Mouse (Mus musculus) cortical plate, adult 2 months (tissue): ENCODE data around the gene Chn1. TPM values are rescaled to one million over a fixed set of nuclear protein-coding genes. Genes with fewer than 3 reads are reported as not detected.

Experiments used
- H3K27ac ChIP-seq: fragments of 200-500 bp; 2 replicates; pipeline ENCODE4 v1.5.1; 2012; ENCODE audit warnings: low read length, control low read depth, inconsistent platforms; ENCODE audit not compliant: insufficient read depth
- H3K4me1 ChIP-seq: fragments of 200-500 bp; 2 replicates; pipeline ENCODE4 v1.6.1; 2011; ENCODE audit warnings: low read length; ENCODE audit not compliant: control insufficient read depth, insufficient read depth
- H3K4me3 ChIP-seq: fragments of 200-500 bp; 2 replicates; pipeline ENCODE4 v1.5.1; 2011; ENCODE audit warnings: mild to moderate bottlenecking, low read length, control low read depth; ENCODE audit not compliant: insufficient read depth
- CTCF ChIP-seq: fragments of 200-500 bp; IDR thresholded peaks from 2 replicates; pipeline ENCODE4 v1.5.1; 2011; ENCODE audit warnings: mild to moderate bottlenecking, control low read depth, low read length; ENCODE audit not compliant: insufficient read depth; ENCODE audit errors: extremely low read depth
- POLR2A ChIP-seq: fragments of 200-500 bp; IDR thresholded peaks from 2 replicates; pipeline ENCODE4 v1.6.1; 2011; ENCODE audit warnings: mild to moderate bottlenecking, low read length, control low read depth; ENCODE audit not compliant: insufficient read depth; ENCODE audit errors: extremely low read depth
- polyA plus RNA-seq: library from polyadenylated mRNA; depleted of rRNA; stranded (reverse); fragments of >200 nt; gene quantifications from 2 replicates; pipeline ENCODE4 v1.2.3, GENCODE M21; 2012

Gene Chn1
- polyA plus RNA-seq, 1 experiment, result 1,631 TPM

DNA sequence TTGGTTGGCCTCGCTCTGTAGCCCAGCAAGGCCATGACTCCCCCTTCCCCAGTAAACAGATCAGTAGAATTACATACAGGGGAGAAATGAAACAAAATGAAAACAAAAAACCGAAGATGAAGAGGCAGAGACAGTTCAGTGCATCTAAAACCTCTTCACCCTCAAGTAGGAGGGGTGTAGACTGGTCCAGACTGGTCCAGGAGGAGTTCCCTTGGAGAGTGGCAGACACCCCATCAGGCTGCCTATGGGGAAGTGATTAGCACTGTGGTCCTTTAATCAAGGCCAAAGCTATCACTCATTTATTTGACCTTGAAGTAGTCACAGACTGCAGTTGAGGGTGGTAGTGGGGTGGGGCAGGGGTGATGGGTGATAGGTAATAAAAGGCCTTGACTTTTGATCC is 170.6 kb downstream of the Chn1 start:
- TF ChIP-seq POLR2A (no peak), CTCF (no peak)
- no peak overlapping the region for H3K4me3 ChIP-seq
- peaks cover 12% of the 10 kb centered on the region for H3K4me1 ChIP-seq
- H3K27ac ChIP-seq, result peak overlapping the region; percentile 97

GRCm38 (mm10) chr2:73600650-73601049 is 174.5 kb downstream of the Chn1 start:
- TF ChIP-seq CTCF, result no peak
- no peak for TF ChIP-seq POLR2A
- Histone ChIP-seq H3K4me3 (no peak overlapping the region), H3K27ac (no peak overlapping the region), H3K4me1 (peaks cover 15% of the 10 kb centered on the region)

GRCm38 (mm10) chr2:73597772-73598171 is 177.4 kb downstream of the Chn1 start:
- H3K27ac ChIP-seq, result peak overlapping the region; percentile 89
- H3K4me3 ChIP-seq, result no peak overlapping the region
- peaks cover 14% of the 10 kb centered on the region for H3K4me1 ChIP-seq
- TF ChIP-seq CTCF (no peak), POLR2A (no peak)

DNA sequence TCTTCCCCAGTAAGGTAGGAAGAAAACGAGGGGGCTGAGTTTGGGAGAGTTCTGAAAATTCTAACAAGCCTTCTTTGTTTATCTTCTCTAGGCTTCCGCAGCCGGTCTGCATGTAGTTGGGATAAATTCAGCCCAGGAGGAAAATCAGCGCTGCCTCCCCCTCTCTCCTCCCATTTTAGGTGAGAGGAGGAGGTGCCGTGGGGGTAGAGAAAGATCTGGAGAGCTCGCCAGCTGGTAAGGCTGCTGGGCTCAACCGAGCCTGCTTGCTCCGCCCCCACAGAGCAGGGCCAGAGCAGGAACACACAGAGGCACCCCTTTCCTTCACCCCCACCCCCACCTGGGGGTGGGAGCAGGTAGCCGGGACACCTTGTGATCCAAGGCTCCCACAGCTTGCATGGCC is 178.4 kb downstream of the Chn1 start:
- TF ChIP-seq CTCF, result no peak
- no peak for TF ChIP-seq POLR2A
- H3K4me1 ChIP-seq, result peaks cover 15% of the 10 kb centered on the region
- H3K4me3 ChIP-seq, result no peak overlapping the region
- peak overlapping the region; percentile 97 for H3K27ac ChIP-seq

DNA sequence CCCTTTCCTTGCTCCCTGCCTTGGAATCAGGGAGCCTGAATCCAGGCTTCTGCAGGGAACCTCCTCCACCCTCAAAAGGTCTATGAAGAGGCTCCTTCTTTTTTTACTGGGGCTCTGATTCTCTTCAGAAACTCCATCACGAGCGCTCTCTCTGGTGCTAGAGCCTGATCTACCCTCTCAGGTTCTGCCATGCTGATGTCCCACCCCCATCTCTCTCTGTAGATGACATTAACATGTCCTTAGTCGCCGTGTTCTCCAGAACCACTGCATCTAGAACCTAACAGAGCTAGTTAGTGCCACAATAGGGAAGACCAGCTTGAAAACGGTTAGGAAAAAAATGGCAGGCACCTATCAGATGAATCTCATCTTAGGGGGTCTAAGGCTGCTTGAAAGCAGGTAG is 178.8 kb downstream of the Chn1 start:
- no peak for TF ChIP-seq POLR2A
- no peak for TF ChIP-seq CTCF
- no peak overlapping the region for H3K4me3 ChIP-seq
- peaks cover 14% of the 10 kb centered on the region for H3K4me1 ChIP-seq
- H3K27ac ChIP-seq, result peak overlapping the region; percentile 97

GRCm38 (mm10) chr2:73593101-73593439 is 182.1 kb downstream of the Chn1 start:
- Histone ChIP-seq H3K4me3 (no peak overlapping the region), H3K4me1 (peaks cover 17% of the 10 kb centered on the region), H3K27ac (peak overlapping the region; percentile 92)
- no peak for TF ChIP-seq POLR2A
- no peak for TF ChIP-seq CTCF

DNA sequence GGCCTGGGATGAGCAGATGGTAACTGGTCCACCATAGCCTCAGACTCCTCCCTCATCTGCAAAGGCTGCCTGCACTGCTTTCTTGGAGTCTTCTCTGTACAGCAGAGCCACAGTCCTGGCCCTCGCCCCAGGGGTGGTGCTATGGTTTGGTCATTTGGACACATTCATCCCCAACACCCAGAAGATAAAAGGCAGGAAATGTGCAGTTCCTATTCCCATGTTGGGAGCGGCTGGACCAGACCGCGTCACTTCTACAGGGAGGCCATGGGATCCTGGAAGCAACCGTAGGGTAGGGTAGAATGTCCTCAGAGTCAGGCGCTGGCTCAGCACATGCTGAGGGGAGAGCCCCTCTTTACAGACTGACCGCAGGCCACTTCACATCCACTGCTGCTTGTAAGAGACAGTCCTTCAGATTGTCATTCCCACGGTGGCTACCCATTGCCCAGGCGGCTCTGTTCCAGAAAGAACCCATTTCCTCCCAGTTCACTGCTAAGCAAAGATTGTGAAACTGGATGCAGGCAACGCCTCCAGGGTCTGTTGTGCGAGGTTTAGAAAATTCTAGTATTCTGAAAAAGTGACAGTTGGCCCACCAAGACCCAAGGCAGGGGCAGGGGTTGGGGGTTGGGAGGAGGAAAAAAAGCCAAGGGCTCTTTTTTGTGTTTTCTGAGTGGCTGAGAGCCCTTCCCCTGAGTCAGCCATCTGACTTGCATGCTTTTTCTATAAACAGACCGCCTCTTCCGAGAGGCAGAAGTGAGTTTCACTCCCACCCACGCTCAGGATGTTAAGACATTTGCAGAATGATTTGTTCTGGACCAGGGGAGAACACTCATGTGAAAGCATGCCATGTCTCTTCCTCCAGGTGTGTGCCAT is 182.7 kb downstream of the Chn1 start:
- Histone ChIP-seq H3K4me1 (peaks cover 17% of the 10 kb centered on the region), H3K27ac (peak overlapping the region; percentile 92), H3K4me3 (no peak overlapping the region)
- no peak for TF ChIP-seq CTCF
- TF ChIP-seq POLR2A, result no peak

GRCm38 (mm10) chr2:73591246-73591645 is 183.9 kb downstream of the Chn1 start:
- Histone ChIP-seq H3K27ac (peak overlapping the region; percentile 93), H3K4me3 (no peak overlapping the region)
- no peak for TF ChIP-seq POLR2A
- no peak for TF ChIP-seq CTCF

DNA sequence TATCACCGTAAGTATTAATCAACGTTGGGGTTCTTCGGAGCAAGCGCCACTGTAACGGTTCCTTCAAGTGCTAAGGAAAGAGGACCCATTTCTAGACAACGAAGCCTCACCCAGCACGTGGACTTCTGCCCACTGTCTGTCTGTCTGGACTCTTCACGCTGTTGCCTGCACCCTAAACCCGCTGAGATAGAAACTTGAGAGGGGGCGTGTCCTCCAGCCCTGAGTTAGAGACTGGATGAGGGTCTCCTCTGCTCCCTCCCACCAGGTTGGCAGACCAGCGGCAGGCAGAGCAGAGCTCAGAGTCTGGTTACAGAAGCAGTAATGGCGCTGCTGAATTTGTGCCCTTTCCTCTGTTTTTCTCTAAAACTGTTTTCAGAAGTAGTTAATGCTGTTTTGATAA is 185.0 kb downstream of the Chn1 start:
- no peak overlapping the region for H3K4me3 ChIP-seq

More at GRCm38 (mm10) chr2:73591246-73591645, 183.9 kb downstream of the Chn1 start:
- peaks cover 22% of the 10 kb centered on the region for H3K4me1 ChIP-seq

GRCm38 (mm10) chr2:73588951-73589350 is 186.2 kb downstream of the Chn1 start:
- no peak overlapping the region for H3K4me3 ChIP-seq
- H3K27ac ChIP-seq, result peak overlapping the region; percentile 49; the same call in 1 of the 2 replicates
- TF ChIP-seq POLR2A (no peak), CTCF (no peak)
- peaks cover 19% of the 10 kb centered on the region for H3K4me1 ChIP-seq

More for the DNA sequence above, 185.0 kb downstream of the Chn1 start:
- peaks cover 19% of the 10 kb centered on the region for H3K4me1 ChIP-seq
- TF ChIP-seq CTCF, result no peak
- TF ChIP-seq POLR2A, result no peak
- H3K27ac ChIP-seq, result peak overlapping the region; percentile 93
